Mouse (Mus musculus): ENCODE measurements at regions not wholly inside any gene's neighbourhood (a gene's known extent, or its start where the extent isn't known, plus 50 kb on each side); places are given as distances from the start of the nearest gene placed in this dataset.
A peak's percentile ranks its signal among the peaks of the same experiment; 100 is the strongest.

DNA sequence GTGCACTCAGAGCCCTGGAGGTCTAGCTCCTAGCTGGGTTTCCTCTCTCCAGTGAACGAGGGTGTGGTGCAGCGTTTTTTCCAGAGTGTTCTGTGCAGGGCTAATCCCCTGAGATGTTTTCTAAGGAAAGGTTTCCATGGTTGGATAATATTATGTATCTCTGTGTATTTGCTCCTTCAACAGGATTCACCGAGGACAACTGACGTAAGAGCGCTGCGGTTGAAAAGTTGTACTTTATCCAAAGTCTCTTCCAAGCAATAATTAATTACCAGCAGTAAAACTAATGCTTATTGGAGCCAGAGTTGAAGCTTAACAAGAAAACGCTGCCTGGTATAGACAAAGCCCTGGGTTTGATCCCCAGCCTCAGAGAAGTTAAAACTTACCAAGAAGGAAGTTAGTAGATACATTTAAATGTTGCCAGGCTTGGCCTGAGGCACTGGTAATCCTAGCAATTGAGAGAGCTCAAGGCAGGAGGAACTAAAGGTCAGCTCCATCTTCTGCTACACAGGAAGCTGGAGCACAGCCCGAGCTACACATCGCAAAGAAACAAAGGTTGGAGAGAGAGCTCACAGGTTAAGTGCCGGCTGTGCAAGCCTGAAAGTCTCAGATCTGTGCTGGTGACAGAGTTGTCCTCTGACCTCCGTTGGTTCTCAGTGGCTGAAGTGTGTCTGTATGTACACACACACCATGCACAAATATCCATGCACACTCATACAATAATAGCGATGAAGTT is 51.2 kb upstream of the Rap1b start:
- DNase-seq, result no peak

DNA sequence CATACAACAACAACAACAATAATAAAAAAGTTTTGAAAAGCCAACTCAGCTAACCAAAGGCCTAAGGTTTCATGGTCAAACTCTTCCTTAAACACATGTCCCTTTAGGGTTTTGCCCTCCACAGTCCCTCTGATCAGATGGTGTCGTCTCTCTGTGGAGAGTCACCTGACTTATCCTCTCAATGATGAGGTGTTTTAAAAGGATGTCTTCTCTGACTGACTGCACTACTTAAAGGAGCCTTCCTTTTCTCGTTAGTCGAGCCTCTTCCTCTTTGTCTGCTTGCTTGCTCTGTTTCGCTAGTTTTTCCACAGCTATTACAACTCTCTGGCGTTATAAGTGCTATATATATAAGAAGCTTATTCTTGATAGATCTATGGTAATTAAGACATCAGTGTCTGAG is 51.9 kb upstream of the Rap1b start:
- DNase-seq, result no peak

DNA sequence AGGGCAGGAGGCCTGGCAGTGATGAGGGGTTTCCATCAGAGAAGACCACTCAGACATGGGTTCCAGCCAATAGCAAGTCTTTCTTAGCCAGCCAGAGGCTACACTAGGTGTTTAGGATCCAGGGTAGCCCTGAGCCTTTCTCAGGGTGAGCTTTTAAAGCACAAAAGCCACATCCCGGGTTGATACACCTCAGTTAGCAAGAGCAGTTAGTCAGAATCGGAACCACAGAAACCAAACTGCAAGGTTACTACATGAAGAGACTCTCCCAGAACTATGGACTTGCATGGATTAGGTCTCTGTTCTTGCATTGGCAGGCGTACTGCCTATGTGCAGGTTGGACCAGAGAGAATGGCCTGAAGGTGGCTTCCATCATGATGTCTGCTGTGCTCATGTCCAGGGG is 52.6 kb upstream of the Rap1b start:
- no peak for DNase-seq

DNA sequence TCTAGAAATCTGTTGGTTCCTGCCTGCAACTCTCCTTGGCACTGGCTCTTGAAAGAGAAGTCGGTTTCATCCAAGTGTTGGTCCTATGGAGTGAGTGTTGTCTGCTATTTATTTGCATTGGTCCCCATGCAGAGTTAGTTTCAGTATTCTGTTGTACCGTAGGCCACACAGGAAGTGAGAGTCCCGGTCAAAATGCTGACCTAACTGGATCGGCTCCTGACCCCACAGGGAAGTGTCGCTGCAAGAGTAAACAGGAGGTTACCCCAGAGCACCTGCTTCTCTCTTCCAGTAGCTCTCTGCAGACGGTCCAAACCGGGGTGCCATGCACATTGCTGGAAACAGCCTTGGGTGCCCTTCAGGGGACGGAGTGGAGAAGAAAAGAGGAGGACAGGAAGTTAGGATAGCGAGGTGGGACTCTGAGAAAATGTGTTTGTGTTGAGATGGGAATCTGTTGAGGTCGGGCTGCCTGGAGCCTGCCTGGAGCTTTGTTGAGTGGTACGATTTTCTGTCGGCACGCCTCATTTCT is 53.6 kb upstream of the Rap1b start:
- peak; percentile 44 for DNase-seq

DNA sequence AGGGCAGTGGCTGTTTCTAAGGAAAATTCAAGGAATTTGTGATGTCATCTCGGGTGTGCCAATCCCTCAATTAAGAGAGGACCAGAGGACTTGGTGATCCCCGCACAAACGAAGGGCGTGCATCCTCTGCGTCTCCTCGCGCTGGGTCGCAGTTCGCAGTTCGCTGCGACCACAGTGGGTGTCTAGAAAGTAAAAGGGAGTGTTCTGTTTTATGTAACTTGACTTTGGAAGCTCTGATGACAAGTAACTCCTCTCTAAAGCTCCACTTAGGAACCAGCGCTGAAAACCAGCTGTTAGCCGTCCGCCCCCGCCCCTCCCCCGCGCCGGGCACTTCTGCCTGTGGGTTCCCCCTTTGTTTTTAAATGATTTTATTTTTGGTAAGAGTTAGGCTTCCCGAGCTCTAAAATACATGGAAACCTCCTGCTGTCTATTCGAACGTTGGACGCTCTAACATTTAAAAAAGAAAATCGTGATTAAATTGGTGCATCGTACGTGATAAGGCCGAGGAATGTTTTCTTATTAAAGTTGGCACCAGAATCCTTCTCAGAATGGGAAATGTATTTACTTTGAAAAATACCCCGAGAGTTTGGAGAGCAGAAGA is 59.9 kb upstream of the Rap1b start:
- peak; percentile 33 for DNase-seq

DNA sequence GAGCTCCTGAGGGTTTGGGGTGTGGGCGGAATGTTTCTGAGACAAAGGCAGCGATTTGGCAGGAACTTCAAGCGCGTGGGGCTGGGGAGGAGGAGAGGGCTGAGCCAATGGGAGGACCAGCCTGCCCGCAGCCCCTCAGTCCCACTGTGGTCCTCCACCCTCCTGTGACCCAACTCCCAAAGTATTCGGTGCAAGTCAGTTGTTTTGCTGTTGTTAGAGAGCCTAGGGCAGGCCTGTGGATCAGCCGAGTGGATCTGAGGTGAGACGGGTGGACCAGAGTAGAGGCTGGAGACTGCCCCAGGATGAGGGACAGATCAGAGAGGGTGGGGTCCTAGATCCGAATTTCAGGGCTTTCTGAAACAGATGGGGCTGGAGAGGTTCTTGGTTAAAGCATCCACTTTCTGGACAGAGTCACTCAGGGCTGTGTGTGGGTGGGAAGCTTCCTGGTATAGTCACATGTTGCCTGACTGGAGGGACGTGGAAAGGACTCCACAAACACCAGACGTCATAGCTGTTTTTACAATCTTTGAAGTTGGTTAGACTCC is 60.5 kb upstream of the Rap1b start:
- DNase-seq, result peak; percentile 35

DNA sequence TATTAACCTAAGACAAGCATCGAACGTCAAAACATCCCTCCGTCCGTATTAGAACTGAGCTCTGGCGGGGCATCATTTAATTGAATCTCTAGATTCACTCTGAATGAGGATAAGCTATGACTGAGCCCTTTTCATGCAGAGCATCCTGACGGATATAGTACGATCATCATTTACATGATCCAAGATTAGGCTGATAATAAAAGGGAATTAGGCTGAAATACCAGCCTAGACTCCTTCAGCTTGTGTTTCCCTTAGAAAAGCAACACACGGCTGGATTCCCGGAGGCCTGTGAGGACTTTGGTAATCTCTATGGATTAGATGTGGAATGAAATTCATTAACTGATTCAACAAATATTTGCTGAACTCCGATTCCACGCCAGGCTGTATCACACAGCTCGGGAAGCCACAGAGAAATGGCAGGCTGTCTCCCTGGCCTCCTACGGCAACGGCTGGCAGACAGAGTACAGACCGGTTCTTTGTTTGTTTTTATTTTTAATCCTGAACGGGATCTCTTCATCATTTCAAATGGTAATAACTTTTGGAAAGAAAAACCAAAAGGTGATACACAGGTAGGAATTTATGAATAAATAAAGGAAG is 62.3 kb upstream of the Rap1b start:
- DNase-seq, result no peak

DNA sequence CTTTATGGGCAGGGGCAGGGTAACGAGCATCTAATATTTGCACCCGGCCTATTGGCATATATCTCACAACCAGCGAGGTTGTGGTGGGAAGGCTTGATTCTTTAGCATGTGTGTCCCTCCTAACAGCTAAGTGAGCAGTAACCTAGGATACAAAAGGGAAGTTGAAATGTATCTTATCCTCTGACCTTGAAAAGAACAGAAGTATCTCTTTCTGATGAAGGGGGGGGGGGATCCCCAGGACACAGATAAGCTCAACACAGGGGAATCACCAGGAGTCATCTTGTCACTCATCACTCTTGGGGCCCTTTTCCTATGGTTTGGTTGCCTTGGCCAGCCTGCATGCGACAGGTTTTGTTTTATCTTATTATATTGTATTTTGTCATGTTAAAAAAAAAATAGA is 63.3 kb upstream of the Rap1b start:
- DNase-seq, result no peak

DNA sequence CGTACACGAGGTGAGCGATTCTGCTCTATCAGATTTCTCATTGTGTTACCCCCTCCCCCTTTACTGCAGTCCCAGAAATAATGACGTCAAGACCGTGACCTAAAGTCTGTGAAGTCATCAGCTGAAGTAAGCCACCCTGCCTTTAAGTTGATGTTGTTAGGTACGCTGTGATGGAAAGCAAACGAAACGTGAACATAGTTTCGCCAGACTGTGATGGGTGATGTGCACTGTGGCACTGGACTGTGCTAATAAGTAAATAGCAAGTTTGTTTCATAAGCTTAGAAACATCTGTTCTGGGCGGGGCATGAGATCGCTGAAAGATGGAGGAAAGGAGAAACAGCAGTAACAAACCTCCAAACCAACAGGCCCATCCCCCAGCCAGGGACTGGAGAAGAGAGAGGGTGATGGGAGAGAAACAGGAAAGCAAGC is 64.0 kb upstream of the Rap1b start:
- no peak for DNase-seq

DNA sequence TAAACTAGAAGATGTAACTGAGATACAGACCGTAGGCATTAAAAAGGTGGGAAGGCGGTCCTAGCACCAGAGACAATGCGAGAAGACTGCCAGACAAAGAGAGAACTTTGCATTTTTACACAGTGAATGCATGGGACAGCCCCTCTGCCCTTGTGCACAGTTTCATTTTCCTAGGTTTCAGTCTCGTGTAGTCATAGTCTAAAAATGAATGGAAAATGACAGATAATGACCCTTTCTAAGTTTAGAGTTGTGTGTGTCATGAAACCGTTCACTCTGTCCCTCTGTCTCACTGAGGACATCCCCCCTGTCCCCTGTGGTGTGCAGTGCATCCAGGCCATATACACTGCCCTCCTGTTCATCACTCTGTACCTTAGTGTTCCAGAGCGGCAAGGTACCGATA is 64.6 kb upstream of the Rap1b start:
- DNase-seq, result no peak

DNA sequence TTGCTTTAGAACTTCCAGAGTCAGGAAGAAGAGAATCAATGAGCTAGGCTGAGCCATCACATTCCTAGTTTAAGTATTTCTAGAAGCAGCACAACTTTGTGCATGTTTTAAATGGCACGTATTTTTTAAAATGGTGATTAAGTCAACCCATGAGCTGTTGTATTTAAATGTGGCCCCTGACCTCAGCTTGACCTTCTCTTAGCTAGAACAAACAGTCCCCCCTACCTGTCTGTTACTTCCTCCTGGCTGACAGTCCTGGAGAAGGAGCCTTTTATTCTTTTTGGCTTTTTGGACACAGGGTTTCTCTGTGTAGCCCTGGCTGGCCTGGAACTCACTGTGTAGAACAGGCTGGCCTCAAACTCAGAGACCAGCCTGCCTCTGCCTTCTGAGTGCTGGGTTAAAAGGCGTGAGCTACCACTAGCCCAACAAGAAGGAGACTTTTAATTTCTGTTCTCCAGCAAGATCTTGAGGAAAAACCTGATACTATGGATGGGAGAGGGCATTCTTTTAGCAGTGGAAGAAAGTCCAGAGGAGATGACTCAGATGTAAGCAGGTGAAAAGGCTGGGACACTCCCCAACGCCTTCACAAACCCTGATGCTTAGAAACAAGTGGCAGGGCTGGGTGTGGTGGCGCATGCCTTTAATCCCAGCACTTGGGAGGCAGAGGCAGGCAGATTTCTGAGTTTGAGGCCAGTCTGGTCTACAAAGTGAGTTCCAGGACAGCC is 69.3 kb upstream of the Rap1b start:
- DNase-seq, result no peak

DNA sequence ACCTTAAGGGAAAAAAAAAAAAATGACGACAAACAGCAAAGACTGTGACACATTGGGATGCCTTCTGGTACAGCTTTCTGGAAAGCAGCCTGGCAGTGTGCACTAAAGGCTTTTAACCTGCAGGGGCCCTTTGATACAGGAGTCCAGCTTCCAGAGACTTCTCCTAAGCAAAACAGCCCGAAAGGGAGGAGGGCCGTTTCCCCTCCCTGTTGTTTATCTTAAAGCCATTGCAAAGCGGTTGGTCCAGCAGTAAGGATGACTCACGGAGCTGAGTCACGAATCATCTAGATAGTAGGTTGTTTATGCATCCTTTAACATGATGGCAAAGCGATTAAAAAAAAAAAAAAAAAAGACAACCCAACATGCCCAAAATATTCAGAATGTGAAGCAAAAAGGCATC is 70.4 kb upstream of the Rap1b start:
- peak; percentile 73 for DNase-seq

DNA sequence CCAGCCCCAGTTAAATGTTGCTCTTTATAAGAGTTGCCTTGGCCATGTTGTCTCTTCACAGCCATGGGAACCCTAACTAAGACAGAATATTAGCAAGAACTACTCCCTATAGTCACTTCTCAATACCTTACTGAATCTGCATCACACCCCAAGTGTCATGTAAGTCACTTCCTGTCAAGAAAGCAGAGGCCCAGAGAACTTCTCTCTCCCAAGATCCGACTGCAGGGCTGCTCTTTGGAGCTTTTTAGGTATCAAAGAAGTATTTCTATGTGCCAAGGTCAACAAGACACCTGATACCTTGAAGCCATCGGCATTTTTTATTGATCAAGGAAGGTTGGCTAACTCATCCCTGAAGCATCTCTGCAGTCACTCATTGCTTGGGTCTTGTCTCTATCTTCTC is 72.0 kb upstream of the Rap1b start:
- DNase-seq, result no peak

DNA sequence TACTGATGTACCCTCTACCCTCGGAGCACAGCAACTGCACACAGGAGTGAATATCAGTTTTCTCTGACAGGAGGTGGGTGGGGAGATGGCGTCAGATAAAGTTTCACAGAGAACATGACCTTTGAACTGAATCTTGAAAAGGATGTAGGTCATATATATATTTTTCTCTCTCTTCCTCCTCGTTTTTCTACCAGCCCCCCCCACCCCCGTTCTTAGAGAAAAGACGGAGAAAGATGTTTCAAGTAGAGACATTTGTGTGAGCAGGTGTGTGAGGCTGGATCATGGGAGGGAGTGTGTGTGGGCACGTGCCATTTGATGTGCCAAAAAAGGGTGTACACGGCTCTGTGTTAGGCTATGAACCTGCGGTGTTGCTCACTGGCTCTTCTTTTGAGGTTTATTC is 72.8 kb upstream of the Rap1b start:
- no peak for DNase-seq

DNA sequence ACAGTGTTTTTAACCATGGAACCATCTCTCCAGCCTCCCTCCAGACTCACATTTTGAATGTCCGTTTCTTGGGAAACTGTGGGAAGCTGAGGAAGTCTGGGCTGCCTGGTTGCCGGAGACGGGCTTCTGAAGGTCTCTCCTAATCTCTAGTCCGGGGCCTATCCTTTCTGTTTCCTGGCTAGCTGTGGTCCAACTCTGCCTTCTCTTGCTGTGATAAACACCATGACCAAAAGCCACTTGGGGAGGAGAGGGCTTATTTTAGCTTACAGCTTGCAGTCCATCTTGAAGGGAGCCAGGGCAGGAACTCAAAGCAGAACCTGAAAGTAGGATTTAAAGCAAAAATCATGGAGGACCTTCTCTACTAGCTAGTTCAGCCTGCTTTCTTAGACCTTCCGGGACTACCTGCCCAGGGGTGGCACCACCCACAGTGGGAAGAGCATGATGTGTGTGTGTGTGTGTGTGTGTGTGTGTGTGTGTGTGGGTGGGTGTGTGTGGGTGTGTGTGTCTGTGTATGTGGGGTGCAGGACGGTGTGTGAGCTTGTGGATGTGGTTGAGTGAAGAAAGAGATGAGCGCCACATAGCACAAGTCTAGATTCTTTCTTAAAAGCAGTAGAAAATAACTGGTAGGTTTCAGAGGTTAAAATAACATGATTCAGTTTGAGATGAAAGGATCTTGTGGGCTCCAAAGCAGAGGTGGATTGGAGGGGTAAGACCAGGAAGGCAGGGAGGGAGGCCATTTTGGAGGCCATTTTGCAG is 73.5 kb upstream of the Rap1b start:
- no peak for DNase-seq

DNA sequence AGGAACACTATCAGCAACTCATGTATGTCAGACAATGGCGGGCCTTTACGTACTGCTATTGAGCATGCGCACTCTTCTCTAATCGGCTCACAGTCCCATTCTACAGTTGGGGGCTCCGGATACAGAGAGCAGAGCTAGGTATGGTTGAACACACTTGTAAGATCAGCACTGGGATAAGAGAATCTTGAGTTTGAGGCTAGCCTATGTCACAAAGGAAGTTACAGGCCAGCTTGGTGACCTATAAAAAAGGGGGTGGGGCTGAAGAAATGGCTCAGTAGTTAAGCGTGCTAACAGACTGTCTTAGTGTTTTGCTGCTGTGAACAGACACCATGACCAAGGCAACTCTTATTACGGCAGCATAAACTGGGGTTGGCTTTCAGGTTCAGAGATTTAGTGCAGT is 79.4 kb upstream of the Rap1b start:
- no peak for DNase-seq

DNA sequence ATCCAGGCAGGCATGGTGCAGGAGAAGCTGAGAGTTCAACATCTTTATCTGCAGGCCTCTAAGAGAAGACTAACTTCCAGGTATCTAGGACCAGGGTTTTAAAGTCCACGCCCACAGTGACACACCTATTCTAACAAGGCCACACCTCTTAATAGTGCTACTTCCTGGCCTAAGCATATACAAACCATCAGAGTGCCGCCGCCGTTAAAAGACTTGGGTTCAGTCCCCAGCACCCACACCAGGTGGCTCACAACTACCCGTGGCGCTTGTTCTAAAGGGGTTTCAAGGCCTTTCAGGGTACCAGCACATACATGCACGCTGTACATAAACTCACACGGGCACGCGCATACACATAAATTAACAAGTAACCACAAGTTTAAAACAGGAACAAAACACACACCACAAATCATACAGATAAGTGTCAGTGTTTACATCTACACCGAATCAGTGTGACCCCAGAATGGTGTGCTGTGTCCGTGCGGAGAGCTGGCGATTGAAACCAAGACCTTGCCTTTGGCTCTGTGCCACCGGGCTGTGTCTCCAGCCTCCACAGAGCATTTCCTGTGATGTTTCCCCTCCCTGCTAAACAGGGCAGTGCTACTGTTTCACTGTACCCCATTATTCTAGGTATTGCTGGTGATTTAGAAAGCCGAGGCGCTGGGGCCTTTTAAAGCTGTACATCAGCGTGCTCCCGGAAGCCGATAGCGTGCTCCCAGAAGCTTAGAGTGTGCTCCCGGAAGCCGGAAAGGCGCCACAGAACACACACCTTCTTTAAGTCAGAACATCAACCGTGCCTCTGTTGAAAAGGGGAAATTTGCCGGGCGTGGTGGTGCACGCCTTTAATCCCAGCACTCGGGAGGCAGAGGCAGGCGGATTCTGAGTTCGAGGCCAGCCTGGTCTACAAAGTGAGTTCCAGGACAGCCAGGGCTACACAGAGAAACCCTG is 80.0 kb upstream of the Rap1b start:
- no peak for DNase-seq

DNA sequence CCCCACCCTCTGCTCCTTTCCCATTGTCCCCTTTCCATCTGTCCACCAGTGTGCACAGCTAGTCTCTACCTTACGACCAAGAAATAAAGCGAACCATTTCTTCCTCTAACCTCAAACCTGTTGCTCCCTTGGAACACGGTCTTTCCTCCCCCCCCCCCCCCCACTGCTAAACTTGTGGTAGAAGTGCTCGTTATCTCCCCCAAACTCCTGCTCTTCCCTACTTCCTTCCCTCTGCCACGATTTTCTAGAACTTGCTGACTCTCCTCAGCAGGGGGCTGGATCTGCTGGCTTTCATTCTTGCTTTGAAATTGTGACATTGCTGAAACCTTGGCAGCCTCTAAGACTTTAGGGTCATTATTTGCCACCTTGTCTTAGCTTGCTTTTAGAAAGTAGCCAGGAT is 83.2 kb upstream of the Rap1b start:
- peak; percentile 26 for DNase-seq

DNA sequence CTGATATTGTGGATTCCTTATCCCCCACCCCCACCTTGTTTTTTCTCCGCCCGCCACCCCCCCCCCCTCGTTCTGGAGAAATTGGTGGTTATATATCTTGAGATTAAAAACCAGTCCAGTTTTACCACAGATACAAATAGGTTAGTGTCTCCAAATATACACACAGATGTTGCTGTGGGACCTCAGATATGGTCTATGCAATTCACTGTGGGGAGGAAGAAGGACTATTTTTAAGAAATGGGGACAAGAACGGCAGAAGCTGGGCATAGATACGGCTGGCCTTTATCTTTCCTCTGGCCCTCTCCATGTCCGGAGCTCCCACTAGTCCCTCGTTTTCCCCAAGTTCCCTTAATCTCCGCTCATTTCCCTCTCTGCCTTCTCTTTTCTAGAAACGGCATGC is 89.0 kb upstream of the Rap1b start:
- DNase-seq, result peak; percentile 18

DNA sequence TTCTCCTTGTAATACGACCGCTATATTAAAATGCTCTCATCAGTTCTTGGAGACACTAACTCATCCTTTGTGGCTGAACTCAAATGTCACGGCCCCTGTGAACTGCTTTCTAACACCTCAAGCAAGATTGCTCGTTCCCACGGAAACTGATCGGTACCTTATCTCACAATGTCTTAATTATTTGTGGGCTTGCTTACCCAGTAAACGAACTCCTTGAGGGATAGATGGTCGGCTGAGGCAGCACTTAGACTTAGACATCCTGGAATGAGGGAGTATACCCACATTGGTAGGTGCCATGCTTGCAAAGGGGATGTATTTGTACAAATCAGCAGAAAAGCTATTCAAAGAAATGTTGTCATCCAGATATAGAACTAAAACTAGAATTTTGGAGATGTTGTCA is 92.9 kb upstream of the Rap1b start:
- DNase-seq, result no peak

Data from liver (tissue).